Mouse (Mus musculus): ENCODE measurements at regions not wholly inside any gene's neighbourhood (a gene's known extent, or its start where the extent isn't known, plus 50 kb on each side); places are given as distances from the start of the nearest gene placed in this dataset.

DNA sequence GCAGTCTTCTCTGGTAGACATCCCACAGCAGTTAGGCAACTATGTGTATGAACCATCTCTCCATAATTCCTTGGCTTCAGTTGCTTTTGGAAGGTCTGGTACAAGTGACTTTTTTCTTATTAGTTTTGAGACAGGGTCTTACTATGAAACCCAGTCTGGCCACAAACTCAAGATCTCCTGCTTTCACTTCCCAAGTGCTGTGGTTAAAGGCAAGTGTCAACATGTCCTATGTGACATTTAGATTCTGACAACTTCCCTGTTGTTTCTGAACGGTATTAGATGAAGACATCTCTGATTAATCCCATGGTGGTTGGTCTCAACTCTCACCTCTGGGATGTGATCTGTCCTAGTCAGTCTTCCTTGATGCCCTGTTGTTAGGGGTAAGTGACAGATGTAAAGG, 88.4 kb upstream of the Fbxo33 start:
- no peak for DNase-seq (ENCODE audit: low spot score)

DNA sequence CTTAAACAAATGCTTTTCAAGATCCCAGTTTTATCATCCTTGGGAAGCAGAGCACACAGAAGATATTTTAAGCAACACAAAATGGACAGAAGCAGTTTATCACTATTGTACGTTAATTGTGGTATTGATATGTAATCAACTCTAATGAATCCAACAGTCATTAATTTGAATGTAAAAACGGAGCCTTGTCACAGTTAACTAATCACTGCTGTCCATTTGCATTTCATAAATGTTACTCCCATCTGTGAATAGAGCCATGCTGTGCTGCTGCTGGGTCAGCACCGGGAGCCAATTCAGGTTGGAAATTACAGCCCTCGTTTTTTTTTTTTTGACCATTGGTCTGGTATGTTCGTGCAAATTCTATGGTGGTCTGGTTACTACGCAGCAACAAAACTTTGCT, 85.0 kb upstream of the Fbxo33 start:
- DNase-seq (ENCODE audit: low spot score) = no peak

Data from ovary, postnatal 14 days (tissue).